Mouse (Mus musculus) liver, embryonic 14.5 days (tissue): ENCODE measurements around the gene Nin. TPM values are rescaled to one million over a fixed set of nuclear protein-coding genes. Genes with fewer than 3 reads are reported as not detected.

ENCODE experiments used
- ATAC-seq: fragments of 200-750 bp; cut with Nextera tagmentation; 2 replicates; pipeline ENCODE4 v1.8.0; 2017; ENCODE audit warnings: moderate number of reproducible peaks, mild to moderate bottlenecking, moderate library complexity; ENCODE audit not compliant: insufficient read depth
- DNase-seq, 3 experiments: peaks; one replicate each; pipeline ENCODE4 v3.0.0-alpha.2; 2012 to 2013; ENCODE audit warnings: low read depth in 3 of 3, low spot score in 3 of 3
- H3K27ac ChIP-seq: fragments of 300-500 bp; sonication (generic); 2 replicates; pipeline ENCODE4 v1.5.1; 2014; ENCODE audit warnings: moderate library complexity, mild to moderate bottlenecking, control low read depth, inconsistent platforms
- H3K27me3 ChIP-seq: fragments of 300-500 bp; sonication (generic); 2 replicates; pipeline ENCODE4 v1.6.1; 2014; ENCODE audit warnings: mild to moderate bottlenecking, low read length, moderate library complexity; ENCODE audit not compliant: control insufficient read depth, insufficient read depth
- H3K36me3 ChIP-seq: fragments of 300-500 bp; sonication (generic); replicated peaks from 2 replicates; pipeline ENCODE4 v1.6.1; 2014; ENCODE audit warnings: low read depth; ENCODE audit not compliant: control insufficient read depth, insufficient read depth
- H3K4me1 ChIP-seq, 2 experiments: fragments of 200-500 bp in 1 of 2; fragments of 300-500 bp in 1 of 2; sonication (generic) in 1 of 2; replicated peaks; 2 replicates each; pipeline ENCODE4 v1.6.1; 2012 to 2014; ENCODE audit warnings: antibody characterized with exemption in 1 of 2, inconsistent platforms in 1 of 2, low read length in 1 of 2; ENCODE audit not compliant: control insufficient read depth in 2 of 2, insufficient read depth in 2 of 2
- H3K4me2 ChIP-seq: fragments of 300-500 bp; sonication (generic); 2 replicates; pipeline ENCODE4 v1.6.1; 2014; ENCODE audit warnings: low read depth, mild to moderate bottlenecking, control low read depth, moderate library complexity
- H3K4me3 ChIP-seq, 2 experiments: fragments of 200-500 bp in 1 of 2; fragments of 300-500 bp in 1 of 2; sonication (generic) in 1 of 2; 2 replicates each; pipeline ENCODE4 v1.5.1; 2012 to 2014; ENCODE audit warnings: low read depth in 2 of 2, low read length in 2 of 2, mild to moderate bottlenecking in 2 of 2, control low read depth in 1 of 2, inconsistent platforms in 1 of 2, moderate library complexity in 1 of 2; ENCODE audit not compliant: insufficient read depth in 1 of 2
- H3K9ac ChIP-seq: fragments of 300-500 bp; sonication (generic); replicated peaks from 2 replicates; pipeline ENCODE4 v1.6.1; 2014; ENCODE audit warnings: mild to moderate bottlenecking, control low read depth, moderate library complexity
- H3K9me3 ChIP-seq: fragments of 300-500 bp; sonication (generic); 2 replicates; pipeline ENCODE4 v1.6.1; 2016; ENCODE audit warnings: low read length, mixed read lengths; ENCODE audit not compliant: control insufficient read depth
- CTCF ChIP-seq: IDR thresholded peaks from 2 replicates; pipeline ENCODE4 v1.5.1; 2016; ENCODE audit warnings: antibody characterized with exemption, low read depth, control low read depth
- EP300 ChIP-seq: IDR thresholded peaks from 2 replicates; pipeline ENCODE4 v1.6.1; 2016; ENCODE audit warnings: antibody characterized with exemption, low read depth
- WGBS: fragments of 180-500 bp; shearing (Covaris S2); extraction: QIAGEN DNeasy Blood & Tissue Kit; methylation state at CpG from one replicate; pipeline ENCODE4 v1.1.7; 2014; ENCODE audit not compliant: insufficient replicate concordance; 5-methylcytosine and 5-hydroxymethylcytosine counted together
- polyA plus RNA-seq, 2 experiments: library from polyadenylated mRNA; depleted of rRNA in 1 of 2; stranded (reverse) in 1 of 2; unstranded in 1 of 2; fragments of >200 nt; fragmentation: Nextera tagmentation in 1 of 2; extraction: Ambion mirVana in 1 of 2; gene quantifications; 2 replicates each; pipeline versions ENCODE4 v1.2.1 to v1.2.3; 2012 to 2014

Gene Nin
- polyA plus RNA-seq, 2 experiments, result 2.8 to 3.9 TPM

DNA sequence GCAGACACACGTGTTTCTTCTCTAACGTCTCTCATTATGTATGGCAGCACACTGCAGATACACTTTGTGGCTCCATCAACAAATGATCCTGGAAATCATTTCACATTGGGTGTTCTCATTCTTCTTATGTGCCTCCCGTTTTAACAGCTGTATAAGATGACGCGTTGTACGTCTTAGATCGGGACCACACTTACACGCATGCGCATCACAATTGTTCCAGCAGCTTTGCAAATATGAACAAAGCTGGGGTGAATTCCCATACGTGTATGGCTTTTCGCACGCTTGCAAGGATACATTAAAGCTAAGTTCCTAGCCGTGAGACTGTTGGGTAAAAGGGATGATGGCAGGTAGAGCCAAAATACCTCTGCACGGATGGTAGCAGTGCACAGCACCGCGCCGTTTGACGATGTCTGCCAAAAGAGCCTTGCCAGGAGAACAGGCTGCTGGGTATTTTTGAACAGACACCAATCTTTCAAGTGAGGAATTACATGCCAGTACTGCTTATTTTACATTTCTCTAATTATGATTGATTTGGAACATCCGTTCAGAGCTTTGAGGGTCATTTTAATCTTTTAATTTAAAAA, 76.7 kb downstream of the Nin start:
- Histone ChIP-seq H3K27ac (no peak overlapping the region), H3K36me3 (no peaks in the 10 kb centered on the region), H3K4me2 (no peak overlapping the region), H3K9me3 (no peaks in the 10 kb centered on the region), H3K4me3 (no peak overlapping the region), H3K9ac (no peak overlapping the region), H3K4me1 (no peaks in the 10 kb centered on the region), H3K27me3 (no peaks in the 10 kb centered on the region)
- DNase-seq (no peak), ATAC-seq (no peak)
- no peak for TF ChIP-seq EP300
- no peak for TF ChIP-seq CTCF
- 84% methylated on average over 19 of the region's 19 CpGs for WGBS

DNA sequence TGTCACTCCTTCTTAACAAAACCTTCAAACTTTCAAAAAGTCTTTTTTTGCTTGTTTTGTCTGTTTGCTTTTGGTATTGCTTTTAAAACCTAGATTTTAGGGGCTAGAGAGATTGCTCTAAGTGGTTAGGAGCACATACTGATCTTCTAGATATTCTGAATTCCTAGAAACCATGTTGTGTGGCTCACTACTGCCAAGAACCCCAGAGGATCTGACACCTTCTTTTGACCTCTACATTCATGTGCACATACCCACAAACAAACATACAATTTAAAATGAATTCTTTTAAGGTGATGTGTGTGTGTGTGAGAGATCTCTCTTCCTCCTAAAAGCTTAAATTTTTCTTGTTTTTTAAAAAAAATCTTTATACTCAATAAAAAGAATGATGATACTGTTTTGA, 87.3 kb downstream of the Nin start:
- H3K4me1 ChIP-seq, result no peaks in the 10 kb centered on the region
- H3K4me3 ChIP-seq, result no peak overlapping the region
- H3K4me2 ChIP-seq, result no peak overlapping the region
- DNase-seq, result no peak
- H3K9ac ChIP-seq, result no peak overlapping the region
- H3K27ac ChIP-seq, result no peak overlapping the region
- ATAC-seq, result no peak
- no peaks in the 10 kb centered on the region for H3K9me3 ChIP-seq
- H3K36me3 ChIP-seq, result no peaks in the 10 kb centered on the region
- TF ChIP-seq EP300 (no peak), CTCF (no peak)
- no peaks in the 10 kb centered on the region for H3K27me3 ChIP-seq

DNA sequence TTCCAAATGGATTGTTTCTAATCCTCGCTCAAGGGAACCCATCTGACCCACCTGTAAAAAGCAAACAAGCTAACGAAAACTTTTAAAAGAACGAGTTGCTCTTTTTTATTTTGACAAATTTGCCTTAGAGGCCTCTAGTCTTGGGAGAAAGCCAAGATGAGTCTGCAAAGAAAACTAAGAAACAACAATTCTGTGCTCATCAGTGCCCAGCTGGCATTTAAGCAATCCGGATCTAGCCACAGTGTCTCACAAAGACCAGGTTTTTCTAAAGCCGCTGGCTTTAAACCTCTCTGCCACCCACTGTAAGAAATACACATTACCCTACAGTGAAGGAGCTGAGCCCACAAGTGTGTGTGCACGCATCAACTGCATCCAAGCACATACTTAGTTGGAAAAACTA, 88.1 kb downstream of the Nin start:
- WGBS, result 78% methylated on average over 6 of the region's 6 CpGs

DNA sequence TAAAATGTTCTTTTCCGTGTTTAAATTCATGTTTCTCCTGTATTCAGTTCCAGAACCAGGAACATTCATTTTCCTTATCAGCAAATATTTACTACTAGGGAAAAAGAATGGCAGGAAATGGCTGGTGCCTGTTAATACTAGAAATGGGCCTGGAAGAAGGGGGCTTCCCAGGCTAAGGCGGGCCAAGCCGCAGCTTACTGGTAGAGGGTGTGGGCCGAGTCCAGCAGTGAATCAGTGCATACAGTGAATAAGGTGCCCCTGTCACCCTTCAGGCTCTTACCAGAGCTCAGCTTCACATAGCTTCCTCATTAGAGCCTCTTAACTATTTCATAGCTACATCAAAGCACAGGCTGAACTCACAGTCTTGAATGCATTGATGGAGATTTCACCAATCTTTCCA, 89.9 kb downstream of the Nin start:
- 74% methylated on average over 4 of the region's 4 CpGs for whole genome bisulfite sequencing
- Histone ChIP-seq H3K27me3 (no peaks in the 10 kb centered on the region), H3K4me3 (no peak overlapping the region), H3K4me1 (no peaks in the 10 kb centered on the region), H3K4me2 (no peak overlapping the region), H3K27ac (no peak overlapping the region), H3K9ac (no peak overlapping the region), H3K9me3 (no peaks in the 10 kb centered on the region), H3K36me3 (no peaks in the 10 kb centered on the region)
- TF ChIP-seq CTCF (no peak), EP300 (no peak)
- ATAC-seq (no peak), DNase-seq (no peak)

More for the DNA sequence above, 88.1 kb downstream of the Nin start:
- H3K9ac ChIP-seq, result no peak overlapping the region
- no peak overlapping the region for H3K27ac ChIP-seq
- no peak for ATAC-seq
- DNase-seq, result no peak
- H3K36me3 ChIP-seq, result no peaks in the 10 kb centered on the region
- H3K4me1 ChIP-seq, result no peaks in the 10 kb centered on the region
- no peak for TF ChIP-seq CTCF
- no peak for TF ChIP-seq EP300
- H3K27me3 ChIP-seq, result no peaks in the 10 kb centered on the region
- no peak overlapping the region for H3K4me3 ChIP-seq
- H3K9me3 ChIP-seq, result no peaks in the 10 kb centered on the region
- no peak overlapping the region for H3K4me2 ChIP-seq

- 47% methylated on average over 4 of the region's 4 CpGs for WGBS
- Histone ChIP-seq H3K9ac (no peak overlapping the region), H3K4me3 (no peak overlapping the region), H3K36me3 (no peaks in the 10 kb centered on the region), H3K4me1 (peaks cover 0 to 2% of the 10 kb centered on the region in 2 experiments; a peak in 1 of 4 replicates), H3K27me3 (no peaks in the 10 kb centered on the region), H3K9me3 (no peaks in the 10 kb centered on the region), H3K4me2 (no peak overlapping the region), H3K27ac (no peak overlapping the region)
- TF ChIP-seq CTCF (no peak), EP300 (no peak)
- DNase-seq (no peak), ATAC-seq (no peak)
These were observed 95.4 kb downstream of the Nin start for GRCm38 (mm10) chr12:70018153-70018552.
